Mouse (Mus musculus) fibroblast of lung, adult 2 months (primary cell): Measurements from ENCODE around the gene Dscaml1.

Experiments
- DNase-seq: peaks from one replicate; pipeline ENCODE4 v3.0.0-alpha.2; 2011; ENCODE audit warnings: low read depth

Dscaml1 gene

GRCm38 (mm10) chr9:45634978-45635377 is 208.6 kb downstream of the Dscaml1 start:
- no peak for DNase-seq

GRCm38 (mm10) chr9:45637346-45637745 is 210.9 kb downstream of the Dscaml1 start:
- no peak for DNase-seq

GRCm38 (mm10) chr9:45638184-45638917 is 211.9 kb downstream of the Dscaml1 start:
- no peak for DNase-seq

GRCm38 (mm10) chr9:45644833-45645388 is 218.5 kb downstream of the Dscaml1 start:
- no peak for DNase-seq

- no peak for DNase-seq
Measured at GRCm38 (mm10) chr9:45645526-45645925, 219.1 kb downstream of the Dscaml1 start.

- DNase-seq = no peak
Measured at GRCm38 (mm10) chr9:45651078-45651809, 224.8 kb downstream of the Dscaml1 start.

- no peak for DNase-seq
Measured at GRCm38 (mm10) chr9:45651810-45652177, 225.4 kb downstream of the Dscaml1 start.

GRCm38 (mm10) chr9:45657172-45658062 is 231.0 kb downstream of the Dscaml1 start:
- no peak for DNase-seq

- peak; percentile 13 for DNase-seq
Measured at GRCm38 (mm10) chr9:45660191-45660590, 233.8 kb downstream of the Dscaml1 start.

- DNase-seq = no peak
Measured at GRCm38 (mm10) chr9:45662471-45662870, 236.0 kb downstream of the Dscaml1 start.

- DNase-seq = no peak
Measured at GRCm38 (mm10) chr9:45663386-45664315, 237.2 kb downstream of the Dscaml1 start.

- DNase-seq = no peak
Measured at GRCm38 (mm10) chr9:45664326-45664725, 237.9 kb downstream of the Dscaml1 start.

GRCm38 (mm10) chr9:45664871-45665394 is 238.5 kb downstream of the Dscaml1 start:
- no peak for DNase-seq

- DNase-seq = no peak
Measured at GRCm38 (mm10) chr9:45675931-45676330, 249.5 kb downstream of the Dscaml1 start.

- no peak for DNase-seq
Measured at GRCm38 (mm10) chr9:45676578-45676977, 250.2 kb downstream of the Dscaml1 start.

- DNase-seq = peak; percentile 36
Measured at GRCm38 (mm10) chr9:45677236-45677781, 250.9 kb downstream of the Dscaml1 start.

- no peak for DNase-seq
Measured at GRCm38 (mm10) chr9:45677952-45678663, 251.7 kb downstream of the Dscaml1 start.

- DNase-seq = no peak
Measured at GRCm38 (mm10) chr9:45678664-45679026, 252.2 kb downstream of the Dscaml1 start.

- DNase-seq = no peak
Measured at GRCm38 (mm10) chr9:45682461-45682998, 256.1 kb downstream of the Dscaml1 start.
